Mouse (Mus musculus) cerebellum, postnatal 25 days (tissue): ENCODE measurements around the gene Cpa1.

Experiments
- DNase-seq, 2 experiments: peaks; one replicate each; pipeline ENCODE4 v3.0.0; 2021; ENCODE audit warnings: mixed read lengths in 2 of 2

The Cpa1 gene

GRCm38 (mm10) chr6:30621986-30622389 lies 17.0 kb upstream of the Cpa1 start:
- no peak for DNase-seq

GRCm38 (mm10) chr6:30624763-30625162 lies 14.3 kb upstream of the Cpa1 start:
- no peak for DNase-seq

GRCm38 (mm10) chr6:30628152-30628551 lies 10.9 kb upstream of the Cpa1 start:
- DNase-seq, result peak; percentile 22 to 52

- no peak for DNase-seq
These were observed 9.0 kb upstream of the Cpa1 start for GRCm38 (mm10) chr6:30629989-30630388.

- no peak for DNase-seq
These were observed 3.6 kb upstream of the Cpa1 start for GRCm38 (mm10) chr6:30635361-30635862.

GRCm38 (mm10) chr6:30636186-30636842 lies 2.7 kb upstream of the Cpa1 start:
- DNase-seq, result no peak

- peak in 1 of 2 experiments; percentile 25 for DNase-seq
These were observed 4.9 kb downstream of the Cpa1 start for GRCm38 (mm10) chr6:30643694-30644460.

GRCm38 (mm10) chr6:30644462-30644861 lies 5.4 kb downstream of the Cpa1 start:
- DNase-seq, result no peak

GRCm38 (mm10) chr6:30645379-30645778 lies 6.4 kb downstream of the Cpa1 start:
- no peak for DNase-seq

- peak in 1 of 2 experiments; percentile 16 for DNase-seq
These were observed 10.8 kb downstream of the Cpa1 start for GRCm38 (mm10) chr6:30649651-30650296.

GRCm38 (mm10) chr6:30652425-30653188 lies 13.6 kb downstream of the Cpa1 start:
- no peak for DNase-seq

GRCm38 (mm10) chr6:30653518-30653917 lies 14.5 kb downstream of the Cpa1 start:
- DNase-seq, result no peak

- DNase-seq, result no peak
These were observed 15.4 kb downstream of the Cpa1 start for GRCm38 (mm10) chr6:30654402-30654859.

GRCm38 (mm10) chr6:30654932-30655331 lies 15.9 kb downstream of the Cpa1 start:
- DNase-seq, result no peak

- DNase-seq, result no peak
These were observed 18.3 kb downstream of the Cpa1 start for GRCm38 (mm10) chr6:30657279-30657678.

GRCm38 (mm10) chr6:30658619-30659018 lies 19.6 kb downstream of the Cpa1 start:
- DNase-seq, result no peak

- no peak for DNase-seq
These were observed 25.8 kb downstream of the Cpa1 start for GRCm38 (mm10) chr6:30664776-30665175.

- DNase-seq, result no peak
These were observed 26.3 kb downstream of the Cpa1 start for GRCm38 (mm10) chr6:30665296-30665695.

- no peak for DNase-seq
These were observed 27.0 kb downstream of the Cpa1 start for GRCm38 (mm10) chr6:30666043-30666442.

- DNase-seq, result no peak
These were observed 28.6 kb downstream of the Cpa1 start for GRCm38 (mm10) chr6:30667585-30667984.

- no peak for DNase-seq
These were observed 32.7 kb downstream of the Cpa1 start for GRCm38 (mm10) chr6:30671696-30672095.

GRCm38 (mm10) chr6:30673764-30674561 lies 34.9 kb downstream of the Cpa1 start:
- DNase-seq, result peak; percentile 24 to 45
